Mouse (Mus musculus): ENCODE results near the gene Gm12216.

DNA sequence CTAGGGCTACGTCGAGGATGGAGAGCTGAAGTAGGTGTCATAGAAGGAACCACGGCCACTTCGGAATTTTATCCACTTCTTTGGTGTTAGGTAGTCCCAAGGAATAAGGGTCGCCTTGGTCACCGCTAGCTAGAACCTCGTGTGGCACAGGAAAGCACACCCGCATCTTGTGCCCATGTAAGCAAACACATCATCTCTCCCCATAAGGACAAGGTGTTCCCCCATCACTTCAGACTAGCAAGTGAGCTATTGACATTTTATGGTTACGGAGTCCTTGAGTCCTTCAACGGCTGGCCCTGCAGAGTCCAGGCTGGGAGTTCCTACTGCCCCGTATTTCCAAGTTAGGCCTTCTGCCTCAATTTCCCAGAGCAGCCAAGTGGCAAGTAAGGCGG, 89.9 kb downstream of the Gm12216 start:
- no peak for TF ChIP-seq EP300 (IDR thresholded peaks at IDR 0.05; ENCODE audit: insufficient read depth, low read depth, low read length)
- TF ChIP-seq CTCF (IDR thresholded peaks at IDR 0.05; ENCODE audit: low read depth, low read length), result no peak
- no peak for TF ChIP-seq POLR2A (IDR thresholded peaks at IDR 0.05; ENCODE audit: insufficient read depth, low read length)
